Mouse (Mus musculus) embryonic facial prominence, embryonic 12.5 days (tissue): ENCODE measurements at regions not wholly inside any gene's neighbourhood (a gene's known extent, or its start where the extent isn't known, plus 50 kb on each side); places are given as distances from the start of the nearest gene placed in this dataset.
"Not testable (repeated sequence)": the region's sequence is repeated elsewhere in the genome, so short reads cannot be mapped to it uniquely, and the experiment has no call there.

Source experiments
- ATAC-seq: fragments of 200-750 bp; cut with Nextera tagmentation; 2 replicates; pipeline ENCODE4 v1.8.0; 2017; ENCODE audit not compliant: insufficient number of reproducible peaks, insufficient read depth, low FRiP score, low TSS enrichment
- H3K27ac ChIP-seq: fragments of 300-500 bp; sonication (generic); 2 replicates; pipeline ENCODE4 v1.5.1; 2016; ENCODE audit warnings: mild to moderate bottlenecking
- H3K27me3 ChIP-seq: fragments of 300-500 bp; sonication (generic); 2 replicates; pipeline ENCODE4 v1.6.1; 2016; ENCODE audit warnings: mild to moderate bottlenecking, moderate library complexity
- H3K36me3 ChIP-seq: fragments of 300-500 bp; sonication (generic); 2 replicates; pipeline ENCODE4 v1.6.1; 2016; ENCODE audit warnings: mild to moderate bottlenecking
- H3K4me1 ChIP-seq: fragments of 300-500 bp; sonication (generic); 2 replicates; pipeline ENCODE4 v1.6.1; 2016
- H3K4me2 ChIP-seq: fragments of 300-500 bp; sonication (generic); replicated peaks from 2 replicates; pipeline ENCODE4 v1.6.1; 2016; ENCODE audit warnings: mild to moderate bottlenecking, moderate library complexity
- H3K4me3 ChIP-seq: fragments of 300-500 bp; sonication (generic); 2 replicates; pipeline ENCODE4 v1.5.1; 2016; ENCODE audit warnings: mild to moderate bottlenecking
- H3K9ac ChIP-seq: fragments of 300-500 bp; sonication (generic); 2 replicates; pipeline ENCODE4 v1.6.1; 2016; ENCODE audit warnings: mild to moderate bottlenecking, moderate library complexity
- H3K9me3 ChIP-seq: fragments of 300-500 bp; sonication (generic); 2 replicates; pipeline ENCODE4 v1.6.1; 2016; ENCODE audit warnings: mild to moderate bottlenecking, moderate library complexity
- WGBS: fragments of 180-500 bp; shearing (Covaris S2); methylation state at CpG from one replicate; pipeline ENCODE4 v1.1.7; 2016; 5-methylcytosine and 5-hydroxymethylcytosine counted together

DNA sequence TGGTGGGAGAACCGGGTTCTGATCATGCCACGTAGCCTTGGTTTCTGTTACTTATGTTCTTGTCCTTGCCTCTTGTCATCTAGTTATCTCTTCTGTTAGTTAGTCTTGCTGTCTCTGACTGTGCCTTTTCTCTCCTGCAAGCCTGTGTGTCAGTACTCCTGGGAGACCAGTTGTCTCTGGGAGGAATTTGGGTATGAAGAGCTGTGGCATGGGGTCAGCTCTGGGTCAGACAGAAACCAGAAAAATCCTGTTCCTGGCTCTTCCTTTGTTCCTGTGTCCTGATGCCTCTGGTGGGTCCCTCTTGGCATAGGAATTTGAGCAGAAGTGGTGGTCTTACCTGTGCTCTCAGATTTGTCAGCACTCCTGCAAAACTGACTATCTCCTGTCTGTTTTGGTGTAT is 609.0 kb downstream of the Cypt12 start:
- no peaks in the 10 kb centered on the region for H3K4me1 ChIP-seq
- H3K4me2 ChIP-seq, result no peak overlapping the region
- no peaks in the 10 kb centered on the region for H3K9me3 ChIP-seq
- no peak overlapping the region for H3K27ac ChIP-seq
- WGBS, result 96% methylated on average over 2 of the region's 2 CpGs
- no peak overlapping the region for H3K9ac ChIP-seq
- no peak overlapping the region for H3K4me3 ChIP-seq
- ATAC-seq, result no peak
- H3K36me3 ChIP-seq, result no peaks in the 10 kb centered on the region
- no peaks in the 10 kb centered on the region for H3K27me3 ChIP-seq

GRCm38 (mm10) chr3:18560282-18560785 is 612.1 kb downstream of the Cypt12 start:
- Histone ChIP-seq H3K27me3 (no peaks in the 10 kb centered on the region), H3K4me3 (no peak overlapping the region), H3K9ac (no peak overlapping the region), H3K36me3 (no peaks in the 10 kb centered on the region), H3K4me1 (no peaks in the 10 kb centered on the region), H3K27ac (no peak overlapping the region), H3K4me2 (no peak overlapping the region), H3K9me3 (no peaks in the 10 kb centered on the region)
- no peak for ATAC-seq
- WGBS, result 61% methylated on average over 4 of the region's 4 CpGs

- not testable (repeated sequence) for H3K27ac ChIP-seq, H3K4me3 ChIP-seq, H3K4me2 ChIP-seq, H3K4me1 ChIP-seq, H3K36me3 ChIP-seq, H3K9ac ChIP-seq, H3K27me3 ChIP-seq, H3K9me3 ChIP-seq, ATAC-seq
- WGBS, result 54% methylated on average over 12 of the region's 12 CpGs
These were observed 632.9 kb downstream of the Cypt12 start for GRCm38 (mm10) chr3:18580911-18581626.

- WGBS, result 24% methylated on average over 7 of the region's 7 CpGs
- H3K27ac ChIP-seq, result no peak overlapping the region
- no peak for ATAC-seq
- H3K27me3 ChIP-seq, result no peaks in the 10 kb centered on the region
- H3K4me1 ChIP-seq, result peaks cover 17% of the 10 kb centered on the region
- H3K4me2 ChIP-seq, result no peak overlapping the region
- H3K4me3 ChIP-seq, result no peak overlapping the region
- H3K9ac ChIP-seq, result no peak overlapping the region
- H3K36me3 ChIP-seq, result no peaks in the 10 kb centered on the region
- no peaks in the 10 kb centered on the region for H3K9me3 ChIP-seq
These were observed 672.4 kb downstream of the Cypt12 start for GRCm38 (mm10) chr3:18620608-18621007.

- Histone ChIP-seq H3K4me3 (no peak overlapping the region), H3K4me1 (peaks cover 20% of the 10 kb centered on the region), H3K27ac (peak overlapping the region; percentile 86), H3K9me3 (no peaks in the 10 kb centered on the region), H3K9ac (no peak overlapping the region), H3K27me3 (no peaks in the 10 kb centered on the region), H3K36me3 (no peaks in the 10 kb centered on the region), H3K4me2 (peak overlapping the region; percentile 51)
- 2% methylated on average over 4 of the region's 4 CpGs for WGBS
- peak; percentile 48; the same call in 1 of the 2 replicates for ATAC-seq
These were observed 675.7 kb downstream of the Cypt12 start for GRCm38 (mm10) chr3:18623831-18624304.

GRCm38 (mm10) chr3:18624381-18625145 is 676.4 kb downstream of the Cypt12 start:
- H3K4me2 ChIP-seq, result peak overlapping the region; percentile 51
- H3K4me1 ChIP-seq, result peaks cover 20% of the 10 kb centered on the region
- no peaks in the 10 kb centered on the region for H3K36me3 ChIP-seq
- H3K9me3 ChIP-seq, result no peaks in the 10 kb centered on the region
- WGBS, result 3% methylated on average over 10 of the region's 10 CpGs
- peak overlapping the region; percentile 86 for H3K27ac ChIP-seq
- H3K9ac ChIP-seq, result peak overlapping the region; percentile 13; the same call in 1 of the 2 replicates
- peak overlapping the region; percentile 33 for H3K4me3 ChIP-seq
- ATAC-seq, result no peak
- no peaks in the 10 kb centered on the region for H3K27me3 ChIP-seq

DNA sequence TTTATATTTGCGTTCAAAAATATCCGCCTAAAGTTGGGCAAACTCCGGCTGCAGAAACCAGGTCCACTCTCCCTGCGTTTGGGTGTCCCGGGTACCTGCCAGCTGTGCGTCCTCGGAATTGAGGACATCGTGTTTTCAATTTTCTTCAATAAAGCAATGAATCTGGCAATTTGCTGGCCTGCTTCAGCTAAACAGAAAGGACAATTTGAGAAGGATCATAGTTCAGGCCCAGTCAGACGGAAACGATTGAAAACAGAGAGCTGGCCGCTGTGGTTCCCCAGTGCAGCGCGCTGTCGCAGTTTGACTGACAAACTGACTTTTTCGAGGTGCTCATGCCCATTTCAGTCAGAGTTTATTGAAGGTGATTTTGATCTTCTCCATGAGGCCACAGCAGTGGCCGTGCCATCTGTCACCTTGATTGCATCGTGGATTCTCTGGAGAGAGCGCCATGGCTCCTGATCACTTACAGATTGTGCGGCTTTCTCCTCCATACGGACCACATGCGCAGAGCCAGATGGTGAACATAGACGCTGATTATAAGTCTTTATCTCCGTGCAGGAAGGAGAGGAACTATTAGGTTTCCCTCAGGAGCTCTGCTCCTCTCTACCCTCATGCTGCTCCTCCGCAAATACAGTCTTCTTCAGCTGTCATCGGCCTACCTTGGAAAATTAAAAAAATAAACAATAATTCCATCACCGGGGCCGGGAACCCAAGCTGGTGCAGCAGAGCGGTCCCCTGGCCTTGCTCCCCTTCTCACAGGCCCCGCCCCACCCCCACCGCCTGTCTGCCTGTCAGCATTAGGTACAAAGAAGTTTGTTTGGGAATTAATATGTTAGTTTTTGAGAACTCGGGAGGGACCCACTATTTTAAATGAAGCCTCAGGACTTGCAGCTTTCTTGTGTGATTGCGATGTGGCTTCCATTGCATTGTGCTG is 677.5 kb downstream of the Cypt12 start:
- Histone ChIP-seq H3K9ac (peak overlapping the region; percentile 31; the same call in 1 of the 2 replicates), H3K36me3 (no peaks in the 10 kb centered on the region), H3K27me3 (no peaks in the 10 kb centered on the region), H3K27ac (peak overlapping the region; percentile 86), H3K4me3 (peak overlapping the region; percentile 33), H3K4me1 (peaks cover 20% of the 10 kb centered on the region), H3K9me3 (no peaks in the 10 kb centered on the region), H3K4me2 (peak overlapping the region; percentile 51)
- WGBS, result 1% methylated on average over 32 of the region's 32 CpGs
- ATAC-seq, result peak; percentile 81

DNA sequence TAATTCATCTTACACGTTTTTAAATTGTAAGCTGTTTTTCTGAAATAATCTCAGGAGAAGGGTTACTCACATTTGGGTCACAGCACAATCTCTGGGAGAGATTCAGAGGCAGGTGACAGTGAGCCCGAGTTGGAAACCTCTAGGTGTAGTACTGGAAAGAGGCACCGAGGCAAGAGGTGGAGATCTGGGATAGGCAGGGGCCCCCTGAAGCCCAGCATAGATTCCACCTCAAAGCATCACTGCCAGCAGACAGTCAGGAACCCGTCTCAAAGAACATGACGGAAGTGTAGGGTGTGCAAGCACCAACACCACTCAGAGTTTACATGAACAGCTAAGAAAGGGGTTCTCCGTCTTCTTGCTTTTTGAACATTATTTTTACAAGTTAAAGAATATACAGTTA is 678.2 kb downstream of the Cypt12 start:
- 0 out of 2 replicates have a peak overlapping the region, but pooled peaks have one; percentile 33 for H3K4me3 ChIP-seq
- ATAC-seq, result no peak

DNA sequence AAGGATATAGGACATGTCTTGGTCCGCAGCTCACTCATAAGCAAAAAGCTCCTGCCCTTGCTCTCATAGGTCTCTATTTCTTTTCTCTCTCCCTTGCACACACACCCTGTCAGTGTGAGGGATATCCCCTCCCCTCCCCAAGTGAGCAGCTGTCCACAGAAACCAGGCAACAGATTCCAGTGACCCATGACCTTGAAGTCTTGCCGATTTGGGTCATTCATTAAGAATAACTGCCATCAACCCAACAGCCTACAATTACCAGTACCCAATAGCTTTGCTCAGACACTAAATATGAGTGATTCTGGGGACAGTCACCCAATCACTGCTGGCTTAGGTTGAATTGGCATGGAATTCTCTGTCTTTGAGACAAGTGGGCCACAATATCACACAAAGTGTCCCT is 678.6 kb downstream of the Cypt12 start:
- 47% methylated on average over 2 of the region's 2 CpGs for WGBS
- peaks cover 20% of the 10 kb centered on the region for H3K4me1 ChIP-seq

More for the DNA sequence above, 678.2 kb downstream of the Cypt12 start:
- no peaks in the 10 kb centered on the region for H3K27me3 ChIP-seq
- no peaks in the 10 kb centered on the region for H3K9me3 ChIP-seq
- peak overlapping the region; percentile 51 for H3K4me2 ChIP-seq
- H3K4me1 ChIP-seq, result peaks cover 20% of the 10 kb centered on the region
- H3K9ac ChIP-seq, result no peak overlapping the region
- H3K36me3 ChIP-seq, result no peaks in the 10 kb centered on the region
- 0 out of 2 replicates have a peak overlapping the region, but pooled peaks have one; percentile 17 for H3K27ac ChIP-seq
- WGBS, result 28% methylated on average over 6 of the region's 6 CpGs

GRCm38 (mm10) chr3:18629233-18629632 is 681.0 kb downstream of the Cypt12 start:
- no peak for ATAC-seq
- Histone ChIP-seq H3K4me2 (no peak overlapping the region), H3K4me3 (no peak overlapping the region), H3K9me3 (no peaks in the 10 kb centered on the region), H3K36me3 (no peaks in the 10 kb centered on the region), H3K4me1 (peaks cover 14% of the 10 kb centered on the region), H3K9ac (no peak overlapping the region), H3K27me3 (no peaks in the 10 kb centered on the region), H3K27ac (no peak overlapping the region)
- WGBS, result 93% methylated on average over 2 of the region's 2 CpGs

More for the DNA sequence above, 678.6 kb downstream of the Cypt12 start:
- H3K9me3 ChIP-seq, result no peaks in the 10 kb centered on the region
- no peaks in the 10 kb centered on the region for H3K36me3 ChIP-seq
- no peaks in the 10 kb centered on the region for H3K27me3 ChIP-seq
- H3K4me2 ChIP-seq, result no peak overlapping the region
- H3K27ac ChIP-seq, result no peak overlapping the region
- no peak overlapping the region for H3K4me3 ChIP-seq
- ATAC-seq, result no peak
- no peak overlapping the region for H3K9ac ChIP-seq

GRCm38 (mm10) chr3:18631601-18632000 is 683.4 kb downstream of the Cypt12 start:
- Histone ChIP-seq H3K4me2 (no peak overlapping the region), H3K4me1 (no peaks in the 10 kb centered on the region; the same call in 1 of the 2 replicates), H3K9me3 (no peaks in the 10 kb centered on the region), H3K27ac (no peak overlapping the region), H3K27me3 (no peaks in the 10 kb centered on the region), H3K36me3 (no peaks in the 10 kb centered on the region), H3K9ac (no peak overlapping the region), H3K4me3 (no peak overlapping the region)
- ATAC-seq, result no peak
- 87% methylated on average over 1 of the region's 1 CpGs for WGBS
